Mouse (Mus musculus) heart, embryonic 13.5 days (tissue): ENCODE data around the gene Cmah. TPM values are rescaled to one million over a fixed set of nuclear protein-coding genes. Genes with fewer than 3 reads are reported as not detected.

ENCODE experiments used
- polyA plus RNA-seq: library from polyadenylated mRNA; unstranded; fragments of >200 nt; fragmentation: Nextera tagmentation; extraction: Ambion mirVana; gene quantifications from 2 replicates; pipeline ENCODE4 v1.2.1, GENCODE M21; 2015

Cmah gene
- polyA plus RNA-seq, 1 experiment from 2014 or later: 0.37 TPM

Other genes with a start within 250 kb of the Cmah start
- gene Carmil1, start 46.6 kb upstream of the Cmah start, polyA plus RNA-seq: 7.9 and 8.4 TPM in 2 replicates